Mouse (Mus musculus): ENCODE results near the gene Upk3b. TPM values are rescaled to one million over a fixed set of nuclear protein-coding genes. Genes with fewer than 3 reads are reported as not detected.

Upk3b gene
- polyA plus RNA-seq, 1 experiment from 2014 or later = not detected

GRCm38 (mm10) chr5:136088821-136089575, 50.7 kb downstream of the Upk3b start:
- DNase-seq (ENCODE audit: low spot score) = no peak
- H3K4me2 ChIP-seq (ENCODE audit: low read length) = no peak overlapping the region
- no peak overlapping the region for H3K4me3 ChIP-seq (ENCODE audit: low read depth, low read length)
- H3K27me3 ChIP-seq (replicated peaks; ENCODE audit: control insufficient read depth, insufficient read depth, low read length) = no peaks in the 10 kb centered on the region
- no peaks in the 10 kb centered on the region for H3K36me3 ChIP-seq (ENCODE audit: control insufficient read depth, insufficient read depth, low read length)
- no peak overlapping the region for H3K9ac ChIP-seq (ENCODE audit: low read length)
- no peaks in the 10 kb centered on the region for H3K9me3 ChIP-seq (replicated peaks; ENCODE audit: control insufficient read depth, low read length)
- 14% methylated on average over 14 of the region's 14 CpGs for WGBS
- H3K27ac ChIP-seq (ENCODE audit: low read depth, low read length) = no peak overlapping the region
- peaks cover 5% of the 10 kb centered on the region; the same call in 1 of the 2 replicates for H3K4me1 ChIP-seq (ENCODE audit: control insufficient read depth, insufficient read depth, low read length)
- ATAC-seq = no peak

GRCm38 (mm10) chr5:136091927-136092326, 53.6 kb downstream of the Upk3b start:
- no peak for ATAC-seq
- no peaks in the 10 kb centered on the region for H3K9me3 ChIP-seq (replicated peaks; ENCODE audit: control insufficient read depth, low read length)
- 64% methylated on average over 5 of the region's 5 CpGs for WGBS
- no peak overlapping the region for H3K4me3 ChIP-seq (ENCODE audit: low read depth, low read length)
- no peak for DNase-seq (ENCODE audit: low spot score)
- no peaks in the 10 kb centered on the region for H3K27me3 ChIP-seq (replicated peaks; ENCODE audit: control insufficient read depth, insufficient read depth, low read length)
- no peak overlapping the region for H3K4me2 ChIP-seq (ENCODE audit: low read length)
- H3K36me3 ChIP-seq (ENCODE audit: control insufficient read depth, insufficient read depth, low read length) = no peaks in the 10 kb centered on the region
- no peak overlapping the region for H3K27ac ChIP-seq (ENCODE audit: low read depth, low read length)
- H3K4me1 ChIP-seq (ENCODE audit: control insufficient read depth, insufficient read depth, low read length) = no peaks in the 10 kb centered on the region
- no peak overlapping the region for H3K9ac ChIP-seq (ENCODE audit: low read length)

- no peaks in the 10 kb centered on the region for H3K27me3 ChIP-seq (replicated peaks; ENCODE audit: control insufficient read depth, insufficient read depth, low read length)
- no peak overlapping the region for H3K9ac ChIP-seq (ENCODE audit: low read length)
- H3K9me3 ChIP-seq (replicated peaks; ENCODE audit: control insufficient read depth, low read length) = no peaks in the 10 kb centered on the region
- no peaks in the 10 kb centered on the region for H3K4me1 ChIP-seq (ENCODE audit: control insufficient read depth, insufficient read depth, low read length)
- H3K27ac ChIP-seq (ENCODE audit: low read depth, low read length) = no peak overlapping the region
- no peaks in the 10 kb centered on the region for H3K36me3 ChIP-seq (ENCODE audit: control insufficient read depth, insufficient read depth, low read length)
- H3K4me3 ChIP-seq (ENCODE audit: low read depth, low read length) = no peak overlapping the region
- H3K4me2 ChIP-seq (ENCODE audit: low read length) = no peak overlapping the region
- DNase-seq (ENCODE audit: low spot score) = no peak
- no peak for ATAC-seq
- 42% methylated on average over 8 of the region's 8 CpGs for WGBS
Measured at GRCm38 (mm10) chr5:136094249-136095010, 56.1 kb downstream of the Upk3b start.

GRCm38 (mm10) chr5:136095089-136095488, 56.8 kb downstream of the Upk3b start:
- H3K4me1 ChIP-seq (ENCODE audit: control insufficient read depth, insufficient read depth, low read length) = no peaks in the 10 kb centered on the region
- no peak overlapping the region for H3K27ac ChIP-seq (ENCODE audit: low read depth, low read length)
- H3K36me3 ChIP-seq (ENCODE audit: control insufficient read depth, insufficient read depth, low read length) = no peaks in the 10 kb centered on the region
- no peak overlapping the region for H3K4me2 ChIP-seq (ENCODE audit: low read length)
- 70% methylated on average over 7 of the region's 7 CpGs for WGBS
- no peaks in the 10 kb centered on the region for H3K9me3 ChIP-seq (replicated peaks; ENCODE audit: control insufficient read depth, low read length)
- no peaks in the 10 kb centered on the region for H3K27me3 ChIP-seq (replicated peaks; ENCODE audit: control insufficient read depth, insufficient read depth, low read length)
- DNase-seq (ENCODE audit: low spot score) (no peak), ATAC-seq (no peak)
- H3K9ac ChIP-seq (ENCODE audit: low read length) = no peak overlapping the region
- no peak overlapping the region for H3K4me3 ChIP-seq (ENCODE audit: low read depth, low read length)

Other genes starting within 250 kb of the Upk3b start
- 23.6 and 31.1 TPM in 2 replicates for gene Srrm3, start 231.6 kb upstream of the Upk3b start, polyA plus RNA-seq (2014; fragmentation: Nextera tagmentation; extraction: Ambion mirVana)
- 6.6 and 8.1 TPM in 2 replicates for gene Hspb1, start 150.6 kb upstream of the Upk3b start, polyA plus RNA-seq (2014; fragmentation: Nextera tagmentation; extraction: Ambion mirVana)
- 361 and 450 TPM in 2 replicates for gene Ywhag, start 103.9 kb upstream of the Upk3b start, polyA plus RNA-seq (2014; fragmentation: Nextera tagmentation; extraction: Ambion mirVana)
- 0.99 and 1.4 TPM in 2 replicates for gene Ssc4d, start 64.0 kb upstream of the Upk3b start, polyA plus RNA-seq (2014; fragmentation: Nextera tagmentation; extraction: Ambion mirVana)
- gene Zp3, start 58.4 kb upstream of the Upk3b start, polyA plus RNA-seq (2014; fragmentation: Nextera tagmentation; extraction: Ambion mirVana) = 0.13 and 0.16 TPM in 2 replicates
- gene Dtx2, start 43.7 kb upstream of the Upk3b start, polyA plus RNA-seq (2014; fragmentation: Nextera tagmentation; extraction: Ambion mirVana) = 24.9 and 30.5 TPM in 2 replicates
- not detected in 2 replicates for gene Upk3bl, start 16.0 kb downstream of the Upk3b start, polyA plus RNA-seq (2014; fragmentation: Nextera tagmentation; extraction: Ambion mirVana)
- 4.9 and 6.7 TPM in 2 replicates for gene Rasa4, start 45.4 kb downstream of the Upk3b start, polyA plus RNA-seq (2014; fragmentation: Nextera tagmentation; extraction: Ambion mirVana)
- 255 and 310 TPM in 2 replicates for gene Polr2j, start 78.1 kb downstream of the Upk3b start, polyA plus RNA-seq (2014; fragmentation: Nextera tagmentation; extraction: Ambion mirVana)
- gene Lrwd1, start 97.6 kb downstream of the Upk3b start, polyA plus RNA-seq (2014; fragmentation: Nextera tagmentation; extraction: Ambion mirVana) = 33.2 and 35.8 TPM in 2 replicates
- gene Alkbh4, start 97.7 kb downstream of the Upk3b start, polyA plus RNA-seq (2014; fragmentation: Nextera tagmentation; extraction: Ambion mirVana) = 13.0 and 14.6 TPM in 2 replicates
- 21.7 and 29.7 TPM in 2 replicates for gene Orai2, start 132.2 kb downstream of the Upk3b start, polyA plus RNA-seq (2014; fragmentation: Nextera tagmentation; extraction: Ambion mirVana)
- 66.2 and 69.4 TPM in 2 replicates for gene Prkrip1, start 160.5 kb downstream of the Upk3b start, polyA plus RNA-seq (2014; fragmentation: Nextera tagmentation; extraction: Ambion mirVana)
- 16.5 and 22.6 TPM in 2 replicates for gene Sh2b2, start 208.1 kb downstream of the Upk3b start, polyA plus RNA-seq (2014; fragmentation: Nextera tagmentation; extraction: Ambion mirVana)

Data from forebrain, embryonic 14.5 days (tissue).